Mouse (Mus musculus): ENCODE measurements around the gene Adipor2. TPM values are rescaled to one million over a fixed set of nuclear protein-coding genes. Genes with fewer than 3 reads are reported as not detected.

Gene Adipor2
- total and polyA plus RNA-seq, 2 experiments, result 246 to 306 TPM

GRCm38 (mm10) chr6:119321752-119322151 is 95.8 kb downstream of the Adipor2 start:
- Histone ChIP-seq H3K27me3 (ENCODE audit: control insufficient read depth, insufficient read depth, low read length) (no peaks in the 10 kb centered on the region), H3K4me1 (ENCODE audit: control insufficient read depth, insufficient read depth, low read length) (no peaks in the 10 kb centered on the region), H3K79me2 (ENCODE audit: control insufficient read depth, insufficient read depth, low read length) (no peaks in the 10 kb centered on the region), H3K9ac (ENCODE audit: low read depth, low read length) (no peak overlapping the region), H3K27ac (replicated peaks; ENCODE audit: insufficient read depth, low read depth, low read length) (no peak overlapping the region), H3K4me3 (ENCODE audit: insufficient read depth, low read depth, low read length) (no peak overlapping the region), H3K36me3 (ENCODE audit: control insufficient read depth, insufficient read depth, low read length) (no peaks in the 10 kb centered on the region)
- 78% methylated on average over 7 of the region's 7 CpGs for WGBS
- no peak for TF ChIP-seq POLR2A (IDR thresholded peaks at IDR 0.05; ENCODE audit: extremely low read depth, insufficient read depth, low read length)
- TF ChIP-seq CTCF (IDR thresholded peaks at IDR 0.05; ENCODE audit: low read depth, low read length), result no peak
- no peak for DNase-seq (ENCODE audit: extremely low read depth, low read depth, low spot score)

- Histone ChIP-seq H3K4me3 (ENCODE audit: insufficient read depth, low read depth, low read length) (no peak overlapping the region), H3K79me2 (ENCODE audit: control insufficient read depth, insufficient read depth, low read length) (no peaks in the 10 kb centered on the region), H3K27ac (replicated peaks; ENCODE audit: insufficient read depth, low read depth, low read length) (no peak overlapping the region), H3K4me1 (ENCODE audit: control insufficient read depth, insufficient read depth, low read length) (no peaks in the 10 kb centered on the region), H3K27me3 (ENCODE audit: control insufficient read depth, insufficient read depth, low read length) (no peaks in the 10 kb centered on the region), H3K9ac (ENCODE audit: low read depth, low read length) (no peak overlapping the region), H3K36me3 (ENCODE audit: control insufficient read depth, insufficient read depth, low read length) (no peaks in the 10 kb centered on the region)
- DNase-seq (ENCODE audit: extremely low read depth, low read depth, low spot score), result no peak
- 36% methylated on average over 16 of the region's 16 CpGs for WGBS
- TF ChIP-seq POLR2A (IDR thresholded peaks at IDR 0.05; ENCODE audit: extremely low read depth, insufficient read depth, low read length) (no peak), CTCF (IDR thresholded peaks at IDR 0.05; ENCODE audit: low read depth, low read length) (no peak)
Observed at GRCm38 (mm10) chr6:119320481-119320880, 97.0 kb downstream of the Adipor2 start.

GRCm38 (mm10) chr6:119319358-119319757 is 98.1 kb downstream of the Adipor2 start:
- Histone ChIP-seq H3K79me2 (ENCODE audit: control insufficient read depth, insufficient read depth, low read length) (no peaks in the 10 kb centered on the region), H3K36me3 (ENCODE audit: control insufficient read depth, insufficient read depth, low read length) (no peaks in the 10 kb centered on the region), H3K9ac (ENCODE audit: low read depth, low read length) (no peak overlapping the region), H3K4me1 (ENCODE audit: control insufficient read depth, insufficient read depth, low read length) (no peaks in the 10 kb centered on the region), H3K27ac (replicated peaks; ENCODE audit: insufficient read depth, low read depth, low read length) (no peak overlapping the region), H3K27me3 (ENCODE audit: control insufficient read depth, insufficient read depth, low read length) (no peaks in the 10 kb centered on the region), H3K4me3 (ENCODE audit: insufficient read depth, low read depth, low read length) (no peak overlapping the region)
- TF ChIP-seq POLR2A (IDR thresholded peaks at IDR 0.05; ENCODE audit: extremely low read depth, insufficient read depth, low read length) (no peak), CTCF (IDR thresholded peaks at IDR 0.05; ENCODE audit: low read depth, low read length) (no peak)
- DNase-seq (ENCODE audit: extremely low read depth, low read depth, low spot score), result no peak
- WGBS, result 79% methylated on average over 2 of the region's 2 CpGs

- WGBS, result 88% methylated on average over 9 of the region's 9 CpGs
- Histone ChIP-seq H3K79me2 (ENCODE audit: control insufficient read depth, insufficient read depth, low read length) (no peaks in the 10 kb centered on the region), H3K4me3 (ENCODE audit: insufficient read depth, low read depth, low read length) (no peak overlapping the region), H3K27ac (replicated peaks; ENCODE audit: insufficient read depth, low read depth, low read length) (no peak overlapping the region), H3K36me3 (ENCODE audit: control insufficient read depth, insufficient read depth, low read length) (no peaks in the 10 kb centered on the region), H3K9ac (ENCODE audit: low read depth, low read length) (no peak overlapping the region), H3K4me1 (ENCODE audit: control insufficient read depth, insufficient read depth, low read length) (no peaks in the 10 kb centered on the region), H3K27me3 (ENCODE audit: control insufficient read depth, insufficient read depth, low read length) (no peaks in the 10 kb centered on the region)
- no peak for DNase-seq (ENCODE audit: extremely low read depth, low read depth, low spot score)
- TF ChIP-seq POLR2A (IDR thresholded peaks at IDR 0.05; ENCODE audit: extremely low read depth, insufficient read depth, low read length) (no peak), CTCF (IDR thresholded peaks at IDR 0.05; ENCODE audit: low read depth, low read length) (no peak)
Observed at GRCm38 (mm10) chr6:119318732-119319131, 98.8 kb downstream of the Adipor2 start.

- H3K4me3 ChIP-seq (ENCODE audit: insufficient read depth, low read depth, low read length), result no peak overlapping the region
- TF ChIP-seq CTCF (IDR thresholded peaks at IDR 0.05; ENCODE audit: low read depth, low read length) (no peak), POLR2A (IDR thresholded peaks at IDR 0.05; ENCODE audit: extremely low read depth, insufficient read depth, low read length) (no peak)
- no peaks in the 10 kb centered on the region for H3K27me3 ChIP-seq (ENCODE audit: control insufficient read depth, insufficient read depth, low read length)
- H3K27ac ChIP-seq (replicated peaks; ENCODE audit: insufficient read depth, low read depth, low read length), result no peak overlapping the region
- DNase-seq (ENCODE audit: extremely low read depth, low read depth, low spot score), result no peak
- 54% methylated on average over 7 of the region's 7 CpGs for WGBS
- H3K79me2 ChIP-seq (ENCODE audit: control insufficient read depth, insufficient read depth, low read length), result no peaks in the 10 kb centered on the region
- H3K9ac ChIP-seq (ENCODE audit: low read depth, low read length), result no peak overlapping the region
- no peaks in the 10 kb centered on the region for H3K36me3 ChIP-seq (ENCODE audit: control insufficient read depth, insufficient read depth, low read length)
- no peaks in the 10 kb centered on the region for H3K4me1 ChIP-seq (ENCODE audit: control insufficient read depth, insufficient read depth, low read length)
Observed at GRCm38 (mm10) chr6:119314751-119315476, 102.6 kb downstream of the Adipor2 start.
